Mouse (Mus musculus) spleen, adult 2 months (tissue): ENCODE measurements around the gene Igfbp7. TPM values are rescaled to one million over a fixed set of nuclear protein-coding genes. Genes with fewer than 3 reads are reported as not detected.

ENCODE experiments used
- DNase-seq, 2 experiments: peaks; one replicate each; pipeline versions ENCODE4 v3.0.0 to v3.0.0-alpha.2; 2012 to 2021; ENCODE audit warnings: low spot score in 2 of 2, low read depth in 1 of 2
- H3K27ac ChIP-seq: fragments of 200-500 bp; 2 replicates; pipeline ENCODE4 v1.5.1; 2012; ENCODE audit warnings: low read length, inconsistent platforms; ENCODE audit not compliant: insufficient read depth
- H3K27me3 ChIP-seq: fragments of 200-500 bp; 2 replicates; pipeline ENCODE4 v1.6.1; 2012; ENCODE audit warnings: mild to moderate bottlenecking, moderate library complexity, low read length, inconsistent platforms; ENCODE audit not compliant: control insufficient read depth, insufficient read depth
- H3K36me3 ChIP-seq: fragments of 200-500 bp; 2 replicates; pipeline ENCODE4 v1.6.1; 2012; ENCODE audit warnings: mild to moderate bottlenecking, low read length, inconsistent platforms; ENCODE audit not compliant: control insufficient read depth, insufficient read depth
- H3K4me1 ChIP-seq: fragments of 200-500 bp; 2 replicates; pipeline ENCODE4 v1.6.1; 2011; ENCODE audit warnings: inconsistent platforms; ENCODE audit not compliant: control insufficient read depth, insufficient read depth, insufficient read length
- H3K4me3 ChIP-seq: fragments of 200-500 bp; 2 replicates; pipeline ENCODE4 v1.5.1; 2011; ENCODE audit warnings: mild to moderate bottlenecking, inconsistent platforms; ENCODE audit not compliant: insufficient read depth, insufficient read length; ENCODE audit errors: extremely low read depth
- CTCF ChIP-seq: fragments of 200-500 bp; IDR thresholded peaks from 2 replicates; pipeline ENCODE4 v1.5.1; 2011; ENCODE audit warnings: mild to moderate bottlenecking, inconsistent platforms; ENCODE audit not compliant: insufficient read depth, insufficient read length, insufficient replicate concordance; ENCODE audit errors: extremely low read depth
- POLR2A ChIP-seq: fragments of 200-500 bp; IDR thresholded peaks from 2 replicates; pipeline ENCODE4 v1.6.1; 2011; ENCODE audit warnings: low read depth, low read length, inconsistent platforms
- WGBS: fragments of 180-500 bp; shearing (Covaris S2); methylation state at CpG from one replicate; pipeline ENCODE4 v1.1.7; 2018; 5-methylcytosine and 5-hydroxymethylcytosine counted together
- polyA plus RNA-seq: library from polyadenylated mRNA; depleted of rRNA; stranded (reverse); fragments of >200 nt; gene quantifications from 2 replicates; pipeline ENCODE4 v1.2.3, GENCODE M21; 2012; rRNA removed

Igfbp7 gene
- 2,807 and 6,735 TPM in 2 replicates for polyA plus RNA-seq

DNA sequence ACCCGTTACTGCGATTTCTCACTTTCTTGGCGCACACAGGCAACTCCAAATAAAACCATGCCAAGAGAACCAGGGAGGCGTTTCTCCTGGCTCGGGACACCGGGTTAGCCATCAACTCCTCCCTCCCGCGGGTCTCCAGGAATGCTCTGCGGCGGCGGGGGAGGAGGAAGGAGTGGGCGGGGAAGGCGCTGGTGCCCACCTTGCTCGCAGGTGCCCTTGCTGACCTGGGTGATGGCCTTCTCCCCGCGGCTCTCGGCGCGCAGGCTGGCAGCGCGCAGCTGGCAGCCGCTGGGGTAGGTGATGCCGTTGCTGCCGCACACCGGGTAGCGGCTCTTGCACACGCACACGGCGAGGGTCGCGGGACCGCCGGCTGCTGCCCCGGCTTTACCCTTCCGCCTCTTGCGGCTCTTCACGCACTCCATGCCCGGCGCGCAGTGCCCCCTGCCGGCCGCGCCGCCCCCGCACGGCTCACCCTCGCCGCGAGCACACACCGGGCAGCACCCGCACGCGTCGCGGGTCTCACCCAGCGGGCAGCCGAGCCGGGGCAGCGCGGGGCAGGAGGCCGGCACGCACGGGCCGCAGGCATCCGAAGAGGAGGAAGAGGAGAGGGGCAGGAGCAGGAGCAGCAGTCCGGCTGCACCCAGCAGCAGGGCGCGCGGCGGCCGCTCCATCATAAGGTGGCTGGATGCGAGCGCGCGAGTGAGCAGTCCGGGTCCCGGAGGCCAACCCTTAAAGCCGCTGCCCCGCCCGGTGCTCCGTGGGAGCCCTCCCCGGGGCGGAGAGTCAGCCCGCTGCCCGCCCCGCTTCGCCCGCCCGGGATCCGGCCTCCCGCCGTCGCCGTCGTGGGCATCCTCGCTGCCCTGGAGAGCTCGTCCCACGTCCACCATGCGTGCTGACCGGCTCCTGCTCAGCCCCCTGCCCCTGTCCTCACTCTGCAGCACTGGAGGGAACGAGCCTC lies at the start of gene Igfbp7:
Gene Igfbp7 (minus strand): TSS at position 701 of the 958 bp plus-strand sequence.
- TF ChIP-seq POLR2A (no peak; the same call in 1 of the 2 replicates), CTCF (no peak)
- peak in 1 of 2 experiments; percentile 35 for DNase-seq
- peaks cover 8% of the 10 kb centered on the region for H3K27me3 ChIP-seq
- 7% methylated on average over 99 of the region's 101 CpGs for WGBS
- peak within 1 kb of the TSS; percentile 55; the same call in 1 of the 2 replicates for H3K27ac ChIP-seq
- H3K4me1 ChIP-seq = peaks cover 7% of the 10 kb centered on the region; the same call in 1 of the 2 replicates
- no peaks in the 10 kb centered on the region for H3K36me3 ChIP-seq
- H3K4me3 ChIP-seq = peak within 1 kb of the TSS; percentile 50; the same call in 1 of the 2 replicates

DNA sequence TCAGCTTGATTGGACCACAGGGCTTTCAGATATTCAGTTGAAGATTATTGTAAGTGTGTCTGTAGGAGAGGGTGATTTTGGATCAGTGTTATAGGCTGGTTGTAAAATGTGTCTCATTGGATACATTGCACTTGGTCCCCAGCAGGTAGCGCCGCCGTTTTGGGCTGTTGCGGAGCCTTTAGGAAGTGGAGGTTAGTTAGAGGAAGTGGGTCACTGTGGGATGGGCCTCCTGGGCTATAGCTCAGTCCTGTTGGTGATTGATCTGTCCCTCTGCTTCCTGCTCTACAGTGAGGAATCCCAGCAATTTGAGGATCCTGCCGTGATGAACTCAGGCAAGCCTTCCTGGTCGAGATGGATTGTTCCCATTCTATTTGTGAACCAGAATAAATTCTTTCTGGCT lies 44.3 kb upstream of the Igfbp7 start:
- DNase-seq = no peak

DNA sequence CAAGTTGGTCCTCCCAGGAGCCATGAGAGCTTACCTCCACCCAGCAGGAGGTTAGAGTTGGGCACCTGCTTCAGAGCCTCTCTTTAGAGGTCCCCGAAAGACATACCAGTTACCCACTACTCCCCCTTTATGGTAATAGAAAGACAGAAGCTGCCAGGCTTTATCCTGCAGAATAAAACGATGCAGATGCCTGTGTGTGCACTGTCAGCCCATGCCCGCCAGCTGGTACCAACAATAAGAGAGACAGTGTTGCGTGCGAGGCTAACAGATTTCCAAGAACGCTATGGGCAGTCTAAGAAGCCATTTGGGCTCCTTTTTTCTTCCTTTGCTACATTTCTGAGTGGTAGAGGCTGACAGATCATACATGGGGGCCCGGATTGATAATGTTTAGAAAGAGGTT lies 41.7 kb upstream of the Igfbp7 start:
- H3K4me3 ChIP-seq = no peak overlapping the region
- TF ChIP-seq CTCF (no peak), POLR2A (no peak)
- 94% methylated on average over 7 of the region's 7 CpGs for WGBS
- H3K27ac ChIP-seq = no peak overlapping the region
- peaks cover 3% of the 10 kb centered on the region; the same call in 1 of the 2 replicates for H3K4me1 ChIP-seq
- H3K27me3 ChIP-seq = no peaks in the 10 kb centered on the region
- no peaks in the 10 kb centered on the region for H3K36me3 ChIP-seq
- DNase-seq = no peak

More for the DNA sequence above, 44.3 kb upstream of the Igfbp7 start:
- no peaks in the 10 kb centered on the region for H3K4me1 ChIP-seq
- no peaks in the 10 kb centered on the region for H3K27me3 ChIP-seq
- no peak overlapping the region for H3K4me3 ChIP-seq
- H3K36me3 ChIP-seq = no peaks in the 10 kb centered on the region
- no peak for TF ChIP-seq CTCF
- no peak for TF ChIP-seq POLR2A
- 66% methylated on average over 6 of the region's 6 CpGs for WGBS
- H3K27ac ChIP-seq = no peak overlapping the region

DNA sequence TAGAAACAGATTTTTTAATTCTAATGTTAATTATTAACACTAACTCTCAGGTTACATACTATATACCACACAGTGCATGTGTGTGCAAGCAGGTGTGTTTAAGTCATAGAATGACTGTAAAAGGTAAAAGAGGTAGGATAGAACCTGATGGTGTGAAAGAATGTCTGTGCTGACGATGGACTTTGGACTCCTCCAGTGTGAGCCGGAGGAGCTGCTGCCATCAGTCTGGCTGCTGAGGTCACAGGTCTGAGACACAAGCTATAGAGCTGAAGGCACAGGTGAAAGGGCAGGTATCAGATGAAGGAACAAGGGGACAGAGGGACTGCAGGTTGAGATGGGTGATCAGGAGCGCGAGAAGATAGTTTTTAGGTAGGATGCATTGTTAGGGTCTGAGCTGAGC lies 37.6 kb upstream of the Igfbp7 start:
- 94% methylated on average over 4 of the region's 4 CpGs for WGBS
- Histone ChIP-seq H3K4me1 (peaks cover 6% of the 10 kb centered on the region; the same call in 1 of the 2 replicates), H3K27me3 (no peaks in the 10 kb centered on the region), H3K27ac (no peak overlapping the region), H3K4me3 (no peak overlapping the region), H3K36me3 (no peaks in the 10 kb centered on the region)
- no peak for TF ChIP-seq CTCF
- TF ChIP-seq POLR2A = no peak
- no peak for DNase-seq

DNA sequence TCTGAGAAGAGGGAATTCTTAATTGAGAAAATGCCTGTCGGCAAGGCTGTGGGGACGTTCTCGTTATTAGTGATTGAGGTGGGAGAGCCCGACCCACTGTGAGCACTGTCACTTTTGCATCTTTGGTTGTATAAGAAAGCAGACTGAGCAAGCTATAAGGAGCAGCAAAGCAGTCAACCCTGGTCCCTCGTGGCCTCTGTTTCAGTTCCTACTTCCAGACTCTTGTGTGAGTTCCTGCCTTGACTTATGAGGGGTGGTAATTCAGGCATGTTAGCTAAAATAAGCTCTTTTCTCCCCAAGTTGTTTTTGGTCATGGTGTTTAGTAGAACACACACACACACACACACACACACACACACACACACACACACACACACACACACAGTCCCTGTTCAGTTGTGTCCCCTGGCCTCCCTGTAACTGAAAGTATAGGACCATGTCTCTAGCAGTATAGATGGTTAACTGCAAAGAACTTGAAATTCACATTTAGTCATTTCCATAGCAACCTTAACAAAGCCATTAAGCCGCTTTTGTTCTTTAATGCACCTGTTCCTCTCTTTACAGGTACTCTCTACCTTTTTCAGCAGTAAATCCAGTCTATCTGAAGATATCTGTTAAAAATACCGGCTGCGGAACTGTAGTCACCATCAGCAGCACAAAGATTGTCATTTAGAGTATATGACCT lies 36.2 kb upstream of the Igfbp7 start:
- DNase-seq = peak in 1 of 2 experiments; percentile 25
- TF ChIP-seq CTCF (no peak), POLR2A (no peak)
- 56% methylated on average over 8 of the region's 8 CpGs for WGBS
- Histone ChIP-seq H3K27ac (no peak overlapping the region), H3K4me3 (no peak overlapping the region), H3K27me3 (no peaks in the 10 kb centered on the region), H3K4me1 (peaks cover 6% of the 10 kb centered on the region; the same call in 1 of the 2 replicates), H3K36me3 (no peaks in the 10 kb centered on the region)

DNA sequence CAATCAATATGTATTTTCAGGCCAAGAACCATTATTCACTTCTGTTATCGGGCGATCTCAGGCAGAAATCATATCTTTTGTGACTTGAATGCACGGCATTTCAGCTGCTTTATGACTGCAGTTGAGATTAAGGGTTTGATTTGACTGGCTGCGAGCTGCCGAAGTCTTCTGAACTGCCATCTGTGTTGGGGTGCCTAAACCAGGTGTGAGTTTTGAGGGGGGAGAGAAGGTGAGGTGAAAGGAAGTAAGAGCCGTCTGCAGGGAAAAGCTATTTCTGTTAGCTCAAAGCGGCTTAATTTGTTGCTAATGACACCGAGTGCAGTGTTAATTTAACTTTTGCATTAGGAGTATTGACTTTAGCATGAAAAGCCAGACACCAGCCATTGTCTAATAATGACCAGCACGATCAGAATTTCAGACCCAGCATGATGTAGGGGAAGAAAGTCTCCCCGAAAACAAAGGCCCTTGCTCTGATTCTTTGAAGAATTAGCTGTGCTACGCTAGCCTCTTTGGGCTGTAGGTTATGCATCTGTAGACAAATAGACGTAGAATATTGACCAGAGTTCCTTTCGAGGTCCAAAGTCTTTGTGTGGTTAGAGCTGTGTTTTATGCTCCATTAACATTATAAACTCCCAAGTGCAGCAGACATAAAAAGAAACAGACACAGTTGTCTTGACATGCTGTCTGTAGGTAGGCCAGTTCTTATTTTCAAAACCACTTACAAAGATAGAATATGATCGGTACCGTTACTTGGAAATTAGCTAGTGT lies 35.2 kb upstream of the Igfbp7 start:
- no peak for DNase-seq
- H3K4me1 ChIP-seq = peaks cover 6% of the 10 kb centered on the region; the same call in 1 of the 2 replicates
- H3K4me3 ChIP-seq = no peak overlapping the region
- H3K27me3 ChIP-seq = no peaks in the 10 kb centered on the region
- no peaks in the 10 kb centered on the region for H3K36me3 ChIP-seq
- TF ChIP-seq POLR2A (no peak), CTCF (no peak)
- H3K27ac ChIP-seq = no peak overlapping the region
- 64% methylated on average over 15 of the region's 15 CpGs for WGBS
